Mouse (Mus musculus) ES-E14 (cell line): ENCODE measurements at regions not wholly inside any gene's neighbourhood (a gene's known extent, or its start where the extent isn't known, plus 50 kb on each side); places are given as distances from the start of the nearest gene placed in this dataset.

Source experiments
- DNase-seq: peaks from one replicate; pipeline ENCODE4 v3.0.0-alpha.2; 2013; ENCODE audit warnings: low read depth, low spot score
- H3K27ac ChIP-seq: 2 replicates; pipeline ENCODE4 v1.5.1; 2012; ENCODE audit warnings: low read depth, mild to moderate bottlenecking, low read length, moderate library complexity, mixed read lengths; ENCODE audit not compliant: poor library complexity, insufficient read depth, severe bottlenecking
- H3K36me3 ChIP-seq: 2 replicates; pipeline ENCODE4 v1.6.1; 2012; ENCODE audit warnings: mild to moderate bottlenecking, low read length, moderate library complexity, mixed read lengths; ENCODE audit not compliant: control insufficient read depth, poor library complexity, insufficient read depth, severe bottlenecking
- H3K4me1 ChIP-seq, 2 experiments: fragments of 150-350 bp in 1 of 2; sonication (generic) in 1 of 2; 2 replicates each; pipeline ENCODE4 v1.6.1; 2012; ENCODE audit warnings: low read length in 2 of 2, mild to moderate bottlenecking in 1 of 2, mixed read lengths in 1 of 2; ENCODE audit not compliant: control insufficient read depth in 2 of 2, insufficient read depth in 2 of 2, poor library complexity in 1 of 2
- H3K4me3 ChIP-seq, 2 experiments: fragments of 150-350 bp in 1 of 2; sonication (generic) in 1 of 2; 2 replicates each; pipeline ENCODE4 v1.5.1; 2012; ENCODE audit warnings: low read length in 2 of 2, low read depth in 1 of 2, mild to moderate bottlenecking in 1 of 2, mixed read lengths in 1 of 2; ENCODE audit not compliant: insufficient read depth in 1 of 2, poor library complexity in 1 of 2, severe bottlenecking in 1 of 2
- H3K9ac ChIP-seq: 2 replicates; pipeline ENCODE4 v1.6.1; 2012; ENCODE audit warnings: low read depth, mild to moderate bottlenecking, low read length, mixed read lengths; ENCODE audit not compliant: poor library complexity, insufficient read depth, severe bottlenecking
- H3K9me3 ChIP-seq: fragments of 150-350 bp; sonication (generic); 2 replicates; pipeline ENCODE4 v1.6.1; 2012; ENCODE audit warnings: low read depth, mild to moderate bottlenecking, low read length; ENCODE audit not compliant: control insufficient read depth, insufficient read depth
- CHD2 ChIP-seq: IDR thresholded peaks from 2 replicates; pipeline ENCODE4 v1.6.1; 2014; ENCODE audit warnings: mild to moderate bottlenecking, low read depth, low read length, inconsistent platforms
- HCFC1 ChIP-seq: IDR thresholded peaks from 2 replicates; pipeline ENCODE4 v1.6.1; 2012; ENCODE audit warnings: low read length, inconsistent platforms, borderline replicate concordance; ENCODE audit not compliant: insufficient read depth
- MAFK ChIP-seq: IDR thresholded peaks from 2 replicates; pipeline ENCODE4 v1.6.1; 2014; ENCODE audit warnings: mild to moderate bottlenecking, low read depth, low read length, inconsistent platforms; ENCODE audit not compliant: insufficient read depth
- ZC3H11A ChIP-seq: IDR thresholded peaks from 2 replicates; pipeline ENCODE4 v1.6.1; 2012; ENCODE audit warnings: low read depth, mild to moderate bottlenecking, inconsistent platforms, low read length, borderline replicate concordance
- ZNF384 ChIP-seq: IDR thresholded peaks from 2 replicates; pipeline ENCODE4 v1.6.1; 2012; ENCODE audit warnings: low read depth, low read length, inconsistent platforms
- in situ Hi-C, 2 experiments: fragments of 600-800 bp; cut with MboI; formaldehyde crosslinking; loops; one replicate each; pipeline ENCODE4 v1.15.1; 2025; ENCODE audit warnings: low sequenced_read_pairs in 2 of 2, inconsistent platforms in 1 of 2; ENCODE audit not compliant: unreplicated experiment in 2 of 2

DNA sequence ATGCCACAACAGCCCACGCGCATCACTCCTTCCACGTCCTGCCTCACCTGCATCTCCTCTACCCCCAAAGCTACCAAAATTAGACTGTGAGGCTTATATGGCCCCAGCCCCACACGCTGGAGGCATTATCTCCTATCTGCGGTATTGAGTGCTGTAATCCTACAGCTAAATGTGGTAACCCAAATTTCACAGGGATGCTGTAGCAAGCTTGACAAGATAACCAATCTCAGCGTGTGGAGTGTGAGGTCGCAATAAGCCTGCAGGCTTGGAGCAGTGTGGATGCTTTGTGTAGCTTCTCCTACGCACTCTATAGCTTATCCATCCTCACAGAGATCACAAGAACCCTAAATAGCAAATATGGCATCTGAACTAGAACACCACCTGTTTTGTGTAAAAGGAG, 251.2 kb upstream of the Kcnh8 start:
- in situ Hi-C loops, result no loop called here
- no peak for TF ChIP-seq ZC3H11A
- TF ChIP-seq ZNF384, result no peak
- no peak for TF ChIP-seq CHD2
- TF ChIP-seq HCFC1, result no peak
- no peak for TF ChIP-seq MAFK
- DNase-seq, result no peak
- no peak overlapping the region for H3K4me3 ChIP-seq
- no peaks in the 10 kb centered on the region for H3K9me3 ChIP-seq
- no peak overlapping the region for H3K9ac ChIP-seq
- H3K36me3 ChIP-seq, result no peaks in the 10 kb centered on the region
- H3K4me1 ChIP-seq, result no peaks in the 10 kb centered on the region
- H3K27ac ChIP-seq, result no peak overlapping the region

DNA sequence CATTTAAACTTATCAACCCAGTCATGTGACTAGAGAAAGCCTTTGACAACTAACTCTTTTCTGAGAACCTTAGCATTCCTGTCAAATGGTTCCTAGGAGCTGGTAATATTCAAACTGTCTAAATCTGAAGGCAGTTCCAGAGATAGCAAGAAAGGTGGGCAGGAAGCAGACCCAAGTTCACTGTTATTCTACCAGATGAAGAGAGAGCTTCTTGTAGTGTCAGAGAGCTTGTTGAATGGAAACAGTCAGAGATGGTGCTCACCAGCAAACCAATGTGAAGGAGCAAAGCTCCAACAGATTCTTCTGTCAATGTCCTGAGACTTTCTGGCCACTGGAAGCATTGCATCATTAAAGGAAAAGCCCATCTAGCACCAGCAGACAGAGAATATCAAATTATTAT, 251.8 kb upstream of the Kcnh8 start:
- Histone ChIP-seq H3K27ac (no peak overlapping the region), H3K4me1 (no peaks in the 10 kb centered on the region), H3K36me3 (no peaks in the 10 kb centered on the region), H3K4me3 (no peak overlapping the region), H3K9me3 (no peaks in the 10 kb centered on the region), H3K9ac (no peak overlapping the region)
- TF ChIP-seq HCFC1 (no peak), ZC3H11A (no peak), CHD2 (no peak), ZNF384 (no peak), MAFK (no peak)
- DNase-seq, result no peak
- in situ Hi-C loops, result no loop called here

DNA sequence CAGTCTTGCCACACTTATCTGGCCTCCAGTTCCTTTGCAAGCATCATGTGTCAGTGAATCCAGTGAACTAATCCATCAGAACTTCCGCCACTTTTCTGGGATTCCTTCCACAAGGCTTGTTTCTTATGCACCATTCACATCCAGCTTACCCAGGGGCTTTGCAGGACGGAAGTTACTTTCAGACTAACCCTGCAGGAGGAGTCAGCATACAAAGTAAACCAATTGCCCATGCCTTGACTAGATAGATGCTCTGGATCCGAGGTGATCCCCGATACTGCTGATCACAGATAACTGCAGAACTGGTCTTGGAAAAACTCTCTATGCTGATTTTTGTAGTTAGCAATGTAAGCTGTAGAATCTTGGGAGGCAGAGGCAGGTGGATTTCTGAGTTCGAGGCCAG, 252.6 kb upstream of the Kcnh8 start:
- Histone ChIP-seq H3K36me3 (no peaks in the 10 kb centered on the region), H3K9ac (no peak overlapping the region), H3K4me1 (no peaks in the 10 kb centered on the region), H3K4me3 (no peak overlapping the region), H3K9me3 (no peaks in the 10 kb centered on the region), H3K27ac (no peak overlapping the region)
- DNase-seq, result no peak
- in situ Hi-C loops, result no loop called here
- TF ChIP-seq MAFK (no peak), HCFC1 (no peak), CHD2 (no peak), ZNF384 (no peak), ZC3H11A (no peak)

- TF ChIP-seq ZNF384 (no peak), ZC3H11A (no peak), MAFK (no peak), CHD2 (no peak), HCFC1 (no peak)
- no peaks in the 10 kb centered on the region for H3K4me1 ChIP-seq
- H3K4me3 ChIP-seq, result no peak overlapping the region
- DNase-seq, result no peak
- H3K36me3 ChIP-seq, result no peaks in the 10 kb centered on the region
- no peaks in the 10 kb centered on the region for H3K9me3 ChIP-seq
- in situ Hi-C loops, result no loop called here
- no peak overlapping the region for H3K27ac ChIP-seq
- no peak overlapping the region for H3K9ac ChIP-seq
Measured at GRCm38 (mm10) chr17:52348481-52349083, 253.9 kb upstream of the Kcnh8 start.

GRCm38 (mm10) chr17:52320586-52320985, 281.9 kb upstream of the Kcnh8 start:
- no peak for TF ChIP-seq MAFK
- no peak for TF ChIP-seq CHD2
- TF ChIP-seq ZC3H11A, result no peak
- TF ChIP-seq ZNF384, result no peak
- no peak for TF ChIP-seq HCFC1
- Histone ChIP-seq H3K4me3 (no peak overlapping the region), H3K4me1 (no peaks in the 10 kb centered on the region), H3K9me3 (no peaks in the 10 kb centered on the region), H3K27ac (no peak overlapping the region), H3K9ac (no peak overlapping the region), H3K36me3 (no peaks in the 10 kb centered on the region)
- no peak for DNase-seq
- in situ Hi-C loops, result no loop called here
